Mouse (Mus musculus) heart, postnatal 25 days (tissue): ENCODE measurements around the gene Znhit2. TPM values are rescaled to one million over a fixed set of nuclear protein-coding genes. Genes with fewer than 3 reads are reported as not detected.
"Not testable (repeated sequence)": the region's sequence is repeated elsewhere in the genome, so short reads cannot be mapped to it uniquely, and the experiment has no call there.

Source experiments
- DNase-seq: peaks from one replicate; pipeline ENCODE4 v3.0.0; 2022; ENCODE audit warnings: low spot score
- intact Hi-C: fragments of 180-260 bp; cut with DNase I; formaldehyde crosslinking; loops from one replicate; pipeline ENCODE4 v1.15.1; 2025
- total RNA-seq, 2 experiments: library from RNA; stranded (reverse); gene quantifications; 2 replicates each; pipeline ENCODE4 v1.2.3; 2021

Gene Znhit2
- 10 to 100 TPM; 11.9 to 12.4 TPM for total RNA-seq

DNA sequence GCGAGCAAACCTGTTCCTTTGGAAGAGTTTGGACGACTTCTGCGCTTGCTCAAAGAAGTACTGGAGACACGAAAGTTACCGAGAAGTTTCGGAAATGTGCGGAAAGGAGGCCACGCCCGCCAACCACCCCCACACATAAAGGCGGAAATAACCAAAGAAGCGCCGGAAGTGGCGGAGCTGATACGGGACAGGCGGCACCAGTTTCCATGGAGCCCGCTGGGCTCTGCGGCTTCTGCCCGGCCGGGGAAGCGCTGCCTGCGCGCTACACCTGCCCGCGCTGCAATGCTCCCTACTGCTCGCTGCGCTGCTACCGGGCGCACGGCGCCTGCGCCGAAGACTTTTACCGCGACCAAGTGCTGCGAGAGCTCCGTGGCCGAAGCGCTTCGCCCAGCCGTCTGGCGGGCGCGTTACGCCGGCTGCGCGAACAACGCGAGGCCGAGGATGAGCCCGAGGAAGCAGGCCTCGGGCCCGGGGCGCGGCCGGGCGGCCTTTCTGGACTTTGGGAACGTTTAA lies at the start of gene Znhit2:
Gene Znhit2 (plus strand): TSS at position 172 of the 513 bp plus-strand sequence.
- intact Hi-C loops: no loop called here
- DNase-seq: peak; percentile 89

DNA sequence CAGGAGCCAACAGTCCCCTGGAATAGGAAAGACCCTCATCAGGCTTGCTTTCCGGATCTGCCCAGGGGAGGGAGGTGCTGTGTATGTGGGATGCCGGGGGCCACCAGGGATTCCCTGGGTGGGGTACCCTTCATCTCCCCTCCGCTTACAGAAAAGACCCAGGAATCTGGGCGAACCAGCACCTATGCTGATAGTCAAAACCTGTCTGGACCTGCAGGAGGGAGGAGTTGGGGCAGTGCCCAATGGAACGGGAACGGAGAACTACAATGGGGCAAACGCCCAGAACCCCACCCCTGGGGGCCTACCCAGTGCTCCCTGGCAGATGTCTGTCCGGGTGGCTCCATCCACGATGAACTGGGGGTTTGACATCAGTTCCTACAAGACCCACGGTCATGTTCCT lies 47.3 kb upstream of the Znhit2 start:
- intact Hi-C loops: no loop called here
- no peak for DNase-seq

DNA sequence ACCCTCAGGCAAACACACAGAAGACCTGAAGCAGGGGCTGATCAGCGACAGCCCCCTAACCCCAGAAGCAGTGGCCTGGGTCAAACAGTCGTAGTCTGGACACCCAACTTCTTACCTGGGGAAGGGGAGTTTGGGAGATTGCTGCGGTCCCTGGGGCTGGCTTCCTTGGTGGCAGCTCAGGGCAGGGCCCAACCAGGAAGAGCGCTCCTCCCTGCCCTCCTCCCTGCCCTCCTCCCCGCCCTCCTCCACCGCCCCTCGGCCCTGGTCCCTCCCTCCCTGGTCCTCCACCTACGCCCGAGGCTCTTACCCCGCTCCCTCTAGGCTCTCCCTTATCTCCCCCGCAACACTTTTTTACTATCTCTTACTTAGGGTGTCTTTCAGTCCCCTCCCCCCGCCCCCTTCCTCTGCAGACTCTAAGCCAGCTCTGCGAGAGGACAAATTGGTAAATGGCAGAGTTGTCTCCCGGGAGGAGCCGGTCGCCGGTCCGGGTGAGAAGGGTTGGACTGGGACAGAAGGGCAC lies 45.9 kb upstream of the Znhit2 start:
- intact Hi-C loops: loop anchor here (5.0 kb wide), 1 partner anchor 93 kb away; the partner anchor contains the start of gene Cdc42ep2
- peak; percentile 27 for DNase-seq

DNA sequence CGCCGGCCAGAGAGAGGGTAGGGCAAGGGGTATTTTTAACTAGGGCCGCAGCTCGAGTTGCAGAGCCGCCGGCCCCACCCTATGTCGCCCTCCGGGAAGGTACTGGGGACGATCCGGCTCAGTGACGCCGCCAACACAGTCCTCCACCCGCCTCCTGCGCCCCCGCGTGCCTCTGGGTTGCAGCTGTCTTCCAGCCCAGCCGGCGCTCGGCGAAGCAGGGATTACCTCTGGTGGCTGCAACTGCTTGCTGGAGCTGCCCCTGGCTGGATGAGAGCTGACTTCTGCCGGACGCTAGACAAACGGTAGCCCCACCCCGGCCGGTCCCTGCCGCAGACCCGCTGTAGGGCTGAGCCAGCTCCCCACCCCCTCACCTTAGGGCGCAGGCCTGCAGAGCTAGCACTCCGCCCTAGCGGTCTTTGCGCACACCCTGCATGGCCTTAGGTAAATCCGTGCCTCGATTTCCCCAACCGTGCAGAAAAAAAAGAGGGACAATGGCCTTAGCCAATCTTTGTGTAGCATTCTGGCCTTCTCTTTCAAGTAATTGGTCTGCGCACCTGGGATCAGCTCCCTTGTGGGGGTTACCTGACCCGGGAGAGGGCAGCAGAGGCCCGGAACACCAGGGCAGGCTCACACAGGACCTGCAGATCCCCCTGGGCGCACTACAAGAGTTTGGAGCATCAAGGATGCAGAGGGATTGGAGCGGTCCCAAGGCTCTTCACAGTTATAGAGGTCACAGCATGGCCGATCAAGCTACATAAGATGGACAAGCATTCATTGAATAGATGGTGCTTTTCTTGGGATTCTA lies 45.3 kb upstream of the Znhit2 start, which contains the start of gene Capn1:
Gene Capn1 (minus strand): TSS at position 387 of the 805 bp plus-strand sequence.
- intact Hi-C loops: loop anchor here (1.0 to 5.0 kb wide), 2 partner anchors 50 to 93 kb away; partner anchors contain the start of gene Cdc42ep2
- DNase-seq: peak; percentile 57

DNA sequence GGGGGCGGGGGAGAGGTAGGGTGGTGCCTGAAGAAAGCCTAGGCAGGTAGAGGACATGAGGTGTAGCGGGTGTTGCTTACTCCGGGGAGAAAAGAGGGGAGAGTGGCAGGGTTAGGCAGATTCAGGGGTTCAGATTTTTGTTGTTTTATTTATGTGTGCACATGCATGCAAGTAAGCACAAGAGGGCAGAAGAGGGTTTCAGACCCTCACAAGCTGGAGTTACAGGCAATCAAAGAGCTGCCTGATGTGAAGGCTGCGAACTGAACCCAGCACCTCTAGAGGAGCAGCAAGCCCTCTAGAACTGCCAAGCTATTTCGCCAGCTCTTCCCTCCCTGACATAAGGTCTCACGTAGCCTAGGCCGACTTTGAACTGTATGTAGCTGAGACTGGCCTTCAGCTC lies 44.5 kb upstream of the Znhit2 start:
- intact Hi-C loops: loop anchor here (1.0 to 5.0 kb wide), 2 partner anchors 51 to 94 kb away; partner anchors contain the start of gene Cdc42ep2
- DNase-seq: no peak

DNA sequence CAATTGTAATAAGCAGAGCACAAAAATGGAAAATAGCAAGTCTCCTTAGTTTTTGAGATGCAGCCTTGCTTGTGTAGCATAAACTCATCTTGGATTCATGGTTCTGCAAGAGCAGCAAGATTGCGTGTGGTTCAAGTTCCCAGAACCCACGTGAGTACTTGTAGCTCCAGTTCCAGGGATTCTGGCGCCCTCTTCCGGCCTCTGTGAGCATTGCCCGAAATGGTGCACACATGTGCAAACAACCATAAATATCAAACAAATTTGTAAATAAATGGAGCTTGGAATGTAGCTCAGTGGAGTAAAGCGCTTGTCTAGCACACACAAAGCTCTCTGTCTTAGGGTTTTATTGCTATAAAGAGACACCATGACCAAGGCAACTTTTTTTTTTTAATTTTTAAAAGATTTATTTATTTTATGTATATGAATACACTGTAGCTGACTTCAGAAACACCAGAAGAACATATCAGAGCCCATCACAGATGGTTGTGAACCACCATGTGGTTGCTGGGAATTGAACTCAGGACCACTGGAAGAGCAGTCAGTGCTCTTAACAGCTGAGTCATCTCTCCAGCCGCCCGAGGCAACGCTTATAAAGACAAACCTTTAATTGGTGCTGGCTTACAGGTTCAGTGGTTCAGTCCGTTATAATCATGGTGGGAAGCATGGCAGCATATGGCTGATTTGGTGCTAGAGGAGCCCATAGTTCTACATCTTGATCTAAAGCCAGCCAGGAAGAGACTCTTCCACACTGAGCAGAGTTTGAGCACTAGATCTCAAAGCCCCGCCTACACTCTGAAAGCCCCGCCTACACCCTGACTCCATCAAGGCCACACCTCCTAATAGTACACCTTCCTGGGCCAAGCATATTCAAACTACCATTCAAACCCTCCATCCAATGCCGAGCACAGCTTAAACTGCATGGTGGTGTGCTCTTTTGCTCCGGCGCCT lies 42.6 kb upstream of the Znhit2 start:
- DNase-seq: peak; percentile 55
- intact Hi-C loops: loop anchor here (2.0 to 5.0 kb wide), 2 partner anchors 26 to 96 kb away; partner anchors contain the start of gene Cdc42ep2

DNA sequence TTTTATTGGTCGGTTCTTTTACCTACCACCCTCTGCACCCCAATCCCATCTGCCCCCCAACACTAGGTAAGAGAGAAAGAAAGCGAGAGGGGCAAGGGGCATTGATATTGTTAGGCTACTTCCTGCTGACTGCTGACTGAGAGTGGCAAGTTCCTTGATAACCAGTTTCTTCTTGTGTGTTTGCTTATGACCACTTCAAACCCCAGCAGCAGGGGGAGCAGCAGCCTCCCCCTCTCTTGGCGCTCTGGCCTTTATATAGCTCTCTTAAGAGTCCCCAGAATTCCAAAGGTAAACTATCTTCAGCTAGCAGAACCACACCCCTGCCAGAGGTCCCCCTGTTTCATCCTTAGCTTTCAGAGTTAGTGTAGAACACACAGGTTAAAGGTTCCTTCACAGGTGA lies 40.7 kb upstream of the Znhit2 start:
- DNase-seq: no peak
- intact Hi-C loops: no loop called here

DNA sequence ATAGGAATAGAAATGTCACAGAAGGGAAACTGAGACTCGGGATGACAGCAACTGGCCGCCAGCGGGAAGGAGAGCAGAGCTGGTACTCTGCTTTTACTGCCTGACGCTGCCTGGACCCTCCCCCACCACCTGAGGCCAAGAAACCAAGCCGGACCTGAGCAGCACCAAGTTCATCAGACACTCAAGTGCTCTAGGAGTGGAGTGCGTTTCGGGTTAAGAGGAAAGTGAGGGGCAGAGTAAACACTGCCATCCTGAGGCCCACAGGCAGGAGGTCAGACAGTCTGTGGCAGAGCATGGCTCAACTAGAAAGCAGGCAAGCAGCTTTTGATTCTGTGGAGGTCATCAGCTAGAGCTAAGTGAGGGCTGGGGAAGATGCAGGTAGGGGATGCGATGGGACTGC lies 37.9 kb upstream of the Znhit2 start:
- intact Hi-C loops: no loop called here
- no peak for DNase-seq

DNA sequence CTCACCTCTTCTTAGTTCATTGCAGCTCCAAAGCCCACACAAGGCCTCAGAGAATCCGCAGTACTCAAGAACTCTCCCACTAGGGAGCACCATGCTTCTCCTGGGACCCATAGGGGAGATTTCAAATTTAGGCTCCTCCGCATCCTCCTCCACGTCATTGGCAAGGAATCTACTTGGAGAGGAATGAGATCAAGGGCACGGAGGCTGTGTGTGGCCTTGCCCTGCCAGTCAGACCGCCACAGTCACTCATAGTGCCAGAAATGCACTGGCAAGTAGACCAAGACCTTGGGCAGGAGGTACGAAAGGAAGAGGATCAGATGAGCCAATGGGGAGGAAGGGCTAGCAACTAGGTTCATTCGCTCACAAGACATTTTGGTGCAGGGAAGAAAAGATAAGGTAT lies 37.1 kb upstream of the Znhit2 start:
- intact Hi-C loops: no loop called here
- DNase-seq: no peak

DNA sequence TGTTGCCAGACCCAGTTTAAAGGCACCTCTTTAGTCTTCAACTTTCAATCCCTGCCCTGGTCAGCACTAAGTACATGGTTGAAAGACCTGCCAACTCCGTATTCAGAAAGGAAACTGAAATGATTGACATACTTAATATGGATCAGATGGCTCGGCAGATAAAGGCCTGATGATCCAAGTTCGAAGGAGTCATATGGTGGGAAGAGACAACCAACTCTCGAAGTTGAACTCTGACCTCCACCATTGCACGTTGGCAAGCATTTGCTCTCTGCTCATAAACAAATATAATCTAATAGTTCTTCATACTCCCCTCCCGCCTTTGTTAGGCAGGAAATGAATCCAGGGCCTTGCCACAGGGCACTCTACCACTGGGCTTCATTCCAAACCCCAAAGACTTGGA lies 32.0 kb upstream of the Znhit2 start:
- no peak for DNase-seq

DNA sequence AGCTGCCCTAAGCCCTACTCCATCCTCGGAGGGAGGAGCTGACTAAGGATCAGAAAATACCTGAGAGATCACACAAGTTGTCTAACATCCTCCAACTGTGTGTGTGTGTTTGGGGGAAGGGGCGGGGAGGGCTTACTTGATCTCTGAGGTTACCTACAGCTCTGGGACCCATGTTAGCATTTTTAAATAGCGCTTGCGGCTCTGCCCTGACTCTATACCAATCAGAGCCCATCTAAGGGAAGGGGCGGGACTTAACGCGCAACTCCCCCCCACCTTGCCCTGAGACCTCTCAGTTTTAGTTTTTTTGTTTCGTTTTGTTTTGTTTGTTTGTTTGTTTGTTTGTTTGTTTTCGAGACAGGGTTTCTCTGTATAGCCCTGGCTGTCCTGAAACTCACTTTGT lies 31.6 kb upstream of the Znhit2 start:
- DNase-seq: no peak
- intact Hi-C loops: no loop called here

More for the DNA sequence above, 32.0 kb upstream of the Znhit2 start:
- intact Hi-C loops: no loop called here

DNA sequence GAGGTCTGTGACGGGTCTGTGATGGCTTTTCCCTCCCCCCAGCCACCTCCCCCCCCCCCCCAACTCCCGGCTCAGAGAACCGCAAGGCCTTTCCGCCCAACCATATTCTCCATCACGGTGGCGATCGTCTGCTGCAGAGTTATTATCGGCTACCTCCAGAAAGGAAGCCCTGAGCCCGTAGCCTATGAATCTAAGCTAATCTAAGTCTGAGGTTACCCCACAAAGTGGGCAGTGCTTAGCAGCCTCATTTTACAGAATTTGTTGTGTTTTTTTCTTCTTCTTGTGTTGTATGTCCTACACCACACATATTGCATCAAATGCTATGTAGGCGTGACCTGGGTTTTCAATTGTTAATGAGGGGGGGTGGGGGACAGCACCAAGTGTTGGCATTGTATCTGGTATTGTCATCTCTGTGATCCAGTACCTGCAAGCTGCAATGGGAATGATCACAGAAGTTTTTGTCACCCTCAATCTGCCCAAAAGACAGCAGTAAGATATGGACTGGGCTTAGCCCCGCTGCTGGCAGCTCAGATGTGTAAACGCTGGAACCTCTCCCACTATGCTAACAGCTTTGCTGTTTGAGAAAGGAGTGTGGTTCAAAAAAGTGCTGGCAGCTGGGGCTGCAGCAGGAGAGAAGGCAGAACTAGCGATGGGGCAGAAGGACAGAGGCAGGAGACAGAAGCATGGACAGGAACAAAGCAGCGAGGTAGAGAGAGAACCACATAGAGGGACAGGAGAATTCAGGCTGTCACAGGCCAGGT lies 30.3 kb upstream of the Znhit2 start:
- intact Hi-C loops: no loop called here
- DNase-seq: no peak

DNA sequence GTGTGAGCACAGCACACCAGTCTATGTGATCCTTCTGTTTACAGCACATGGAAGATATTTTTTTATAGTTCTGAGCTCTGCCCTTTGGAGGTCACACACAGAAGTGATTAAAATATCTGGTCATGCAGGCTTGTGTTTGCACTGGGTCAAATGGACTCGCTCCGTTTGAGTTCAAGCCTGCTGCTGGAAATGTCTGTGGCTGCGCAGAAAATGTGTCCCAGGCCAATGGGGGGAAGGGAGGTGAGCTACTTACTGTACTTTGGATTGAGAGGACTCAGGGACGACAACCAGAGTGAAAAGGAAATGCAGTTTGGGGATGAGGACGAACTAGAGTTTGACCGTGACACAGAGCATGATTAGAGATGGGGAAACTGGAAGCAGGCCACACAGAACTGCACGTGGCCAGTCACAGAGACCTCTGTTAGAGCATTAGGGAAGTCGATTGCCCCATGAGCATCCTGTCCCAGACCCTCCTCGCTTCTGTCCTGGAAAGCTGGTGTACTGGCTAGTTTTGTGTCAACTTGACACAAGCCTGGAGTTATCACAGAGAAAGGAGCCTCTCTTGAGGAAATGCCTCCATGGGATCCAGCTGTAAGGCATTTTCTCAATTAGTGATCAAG lies 24.9 kb upstream of the Znhit2 start:
- intact Hi-C loops: no loop called here

DNA sequence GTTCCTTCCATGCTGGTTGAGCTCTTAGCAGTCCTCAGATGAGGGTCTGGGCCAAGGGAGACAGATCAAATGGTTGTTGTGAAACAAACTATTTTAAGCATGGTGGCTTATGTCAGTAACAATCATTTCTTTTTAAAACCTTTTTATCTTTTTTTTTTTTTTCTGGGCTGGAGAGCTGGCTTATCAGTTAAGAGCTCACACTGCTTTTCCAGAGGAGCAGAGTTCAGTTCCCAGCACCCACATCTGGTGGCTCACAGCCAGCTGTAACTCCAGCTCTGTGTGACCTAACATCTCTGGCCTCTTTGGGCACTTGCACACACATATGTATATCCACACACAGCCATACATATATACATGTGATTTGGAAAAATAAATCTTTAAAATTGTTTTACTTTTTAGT lies 23.3 kb upstream of the Znhit2 start:
- no peak for DNase-seq
- intact Hi-C loops: no loop called here

More for the DNA sequence above, 24.9 kb upstream of the Znhit2 start:
- DNase-seq: no peak

DNA sequence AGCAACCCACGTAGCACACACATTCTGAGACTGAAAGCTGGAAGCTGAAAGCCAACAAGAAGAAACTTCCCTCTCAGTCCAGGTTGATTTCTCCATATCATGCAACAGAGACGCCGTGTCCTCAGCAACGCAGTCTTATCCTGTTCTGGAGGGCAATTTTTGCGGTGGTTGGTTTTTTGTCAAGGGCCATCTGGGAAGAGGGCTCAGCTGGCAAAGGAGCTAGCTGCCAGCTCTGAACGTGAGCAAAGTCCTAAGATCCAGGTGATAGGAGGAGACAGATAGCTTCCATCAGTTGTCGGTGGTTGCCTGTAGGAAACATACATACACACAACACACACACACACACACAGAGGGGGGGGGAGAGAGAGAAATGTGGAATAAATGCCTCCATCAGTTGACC lies 22.7 kb upstream of the Znhit2 start:
- no peak for DNase-seq
- intact Hi-C loops: no loop called here

DNA sequence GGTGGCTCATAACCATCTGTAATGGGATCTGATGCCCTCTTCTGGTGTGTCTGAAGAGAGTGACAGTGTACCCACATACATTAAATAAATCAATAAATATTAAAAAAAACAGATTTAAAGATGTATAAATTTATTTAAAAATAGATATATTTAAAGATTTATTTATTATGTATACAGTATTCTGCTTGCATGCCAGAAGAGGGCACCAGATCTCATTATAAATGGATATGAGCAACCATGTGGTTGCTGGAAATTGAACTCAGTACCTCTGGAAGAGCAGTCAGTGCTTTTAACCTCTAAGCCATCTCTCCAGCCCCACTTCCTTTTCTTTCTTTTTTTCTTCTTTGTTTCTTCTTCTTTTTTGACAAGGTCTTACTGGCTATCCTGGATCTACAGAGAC lies 21.0 kb upstream of the Znhit2 start:
- intact Hi-C loops: loop anchor here (5.0 kb wide), 1 partner anchor 118 kb away; the partner anchor contains the start of gene Cdc42ep2
- DNase-seq: no peak

DNA sequence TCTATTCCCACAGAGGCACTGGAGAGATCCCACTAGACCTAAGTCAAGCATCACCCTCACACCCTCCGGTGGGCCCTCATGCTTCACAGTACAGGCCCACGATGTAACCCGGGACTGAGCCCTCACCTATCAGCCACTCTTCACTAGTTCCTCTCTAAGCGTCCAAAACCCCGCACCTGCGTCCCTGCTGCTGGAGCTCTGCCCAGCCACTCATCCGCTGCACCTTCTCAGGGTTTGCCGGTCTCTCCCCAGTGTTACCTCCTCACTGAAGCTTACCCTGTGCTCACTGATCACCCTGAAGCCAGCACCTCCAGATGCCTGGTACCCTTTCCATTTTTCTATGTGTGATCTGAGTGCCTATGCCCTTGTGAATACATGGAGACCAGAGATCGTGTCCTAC lies 18.7 kb upstream of the Znhit2 start:
- intact Hi-C loops: loop anchor here (5.0 kb wide), 1 partner anchor 120 kb away; the partner anchor contains the start of gene Cdc42ep2
- DNase-seq: no peak

DNA sequence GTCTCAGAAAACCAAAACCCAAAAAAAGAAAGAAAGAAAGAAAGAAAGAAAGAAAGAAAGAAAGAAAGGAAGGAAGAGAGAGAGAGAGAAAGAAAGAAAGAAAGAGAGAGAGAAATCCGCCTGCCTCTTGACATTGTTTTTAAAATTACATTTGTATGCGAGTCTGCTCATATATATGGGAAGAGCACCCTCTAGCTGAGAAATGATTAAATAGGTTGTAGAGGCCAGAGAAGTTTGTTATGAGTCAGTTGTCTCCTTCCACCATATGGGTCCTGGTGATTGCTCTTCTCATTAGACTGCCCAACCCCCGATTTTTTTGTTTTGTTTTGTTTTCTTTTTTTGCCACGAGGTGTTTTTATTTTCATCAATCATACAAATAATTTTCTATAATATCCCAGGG lies 16.9 kb upstream of the Znhit2 start:
- DNase-seq: not testable (repeated sequence)
- intact Hi-C loops: loop anchor here (2.0 to 5.0 kb wide), 2 partner anchors 25 to 122 kb away; partner anchors contain the start of gene Cdc42ep2
